Mouse (Mus musculus): ENCODE measurements around the gene Milr1. TPM values are rescaled to one million over a fixed set of nuclear protein-coding genes. Genes with fewer than 3 reads are reported as not detected.
"Not testable (repeated sequence)": the region's sequence is repeated elsewhere in the genome, so short reads cannot be mapped to it uniquely, and the experiment has no call there.

Milr1 gene
- polyA plus RNA-seq, 1 experiment from 2014 or later: 1.2 TPM

DNA sequence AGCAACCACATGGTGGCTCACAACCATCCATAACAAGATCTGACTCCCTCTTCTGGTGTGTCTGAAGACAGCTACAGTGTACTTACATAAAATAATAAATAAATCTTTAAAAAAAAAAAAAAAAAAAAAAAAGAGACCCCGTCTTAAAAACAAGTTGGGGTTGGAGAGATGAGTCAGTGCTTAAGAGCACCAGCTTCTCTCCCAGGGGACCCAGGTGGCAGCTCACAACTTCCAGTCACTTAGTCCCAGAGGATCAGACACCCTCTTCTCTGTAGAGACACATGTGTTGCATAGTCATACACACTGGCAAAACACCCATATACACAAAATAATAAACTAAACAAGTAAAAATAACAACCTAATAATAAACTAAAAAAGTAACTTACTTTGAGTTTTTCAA is 56.4 kb downstream of the Milr1 start:
- not testable (repeated sequence) for H3K27ac ChIP-seq; H3K4me3 ChIP-seq; H3K9me3 ChIP-seq (replicated peaks); H3K4me1 ChIP-seq; H3K27me3 ChIP-seq (ENCODE audit: low read depth, poor library complexity, severe bottlenecking); DNase-seq (ENCODE audit: low spot score)
- WGBS: 92% methylated on average over 1 of the region's 1 CpGs
- H3K36me3 ChIP-seq: peaks cover 84% of the 10 kb centered on the region

- no peak overlapping the region for H3K27ac ChIP-seq
- H3K36me3 ChIP-seq: peaks cover 96% of the 10 kb centered on the region
- H3K27me3 ChIP-seq (ENCODE audit: low read depth, poor library complexity, severe bottlenecking): no peaks in the 10 kb centered on the region
- H3K9me3 ChIP-seq (replicated peaks): no peaks in the 10 kb centered on the region
- H3K4me1 ChIP-seq: no peaks in the 10 kb centered on the region
- 95% methylated on average over 7 of the region's 7 CpGs for WGBS
- no peak for DNase-seq (ENCODE audit: low spot score)
- H3K4me3 ChIP-seq: no peak overlapping the region
These were observed 61.5 kb downstream of the Milr1 start for GRCm38 (mm10) chr11:106812410-106813136.

GRCm38 (mm10) chr11:106814601-106815320 is 63.7 kb downstream of the Milr1 start:
- Histone ChIP-seq H3K27me3 (ENCODE audit: low read depth, poor library complexity, severe bottlenecking) (no peaks in the 10 kb centered on the region), H3K9me3 (replicated peaks) (no peaks in the 10 kb centered on the region), H3K36me3 (peaks cover 100% of the 10 kb centered on the region), H3K4me3 (no peak overlapping the region), H3K4me1 (no peaks in the 10 kb centered on the region), H3K27ac (peak overlapping the region; percentile 14; the same call in 1 of the 2 replicates)
- DNase-seq (ENCODE audit: low spot score): no peak
- 78% methylated on average over 14 of the region's 14 CpGs for WGBS

- Histone ChIP-seq H3K36me3 (peaks cover 99% of the 10 kb centered on the region), H3K27ac (no peak overlapping the region), H3K4me1 (no peaks in the 10 kb centered on the region), H3K27me3 (ENCODE audit: low read depth, poor library complexity, severe bottlenecking) (no peaks in the 10 kb centered on the region), H3K4me3 (no peak overlapping the region), H3K9me3 (replicated peaks) (no peaks in the 10 kb centered on the region)
- no peak for DNase-seq (ENCODE audit: low spot score)
- 97% methylated on average over 2 of the region's 2 CpGs for WGBS
These were observed 64.3 kb downstream of the Milr1 start for GRCm38 (mm10) chr11:106815331-106815730.

DNA sequence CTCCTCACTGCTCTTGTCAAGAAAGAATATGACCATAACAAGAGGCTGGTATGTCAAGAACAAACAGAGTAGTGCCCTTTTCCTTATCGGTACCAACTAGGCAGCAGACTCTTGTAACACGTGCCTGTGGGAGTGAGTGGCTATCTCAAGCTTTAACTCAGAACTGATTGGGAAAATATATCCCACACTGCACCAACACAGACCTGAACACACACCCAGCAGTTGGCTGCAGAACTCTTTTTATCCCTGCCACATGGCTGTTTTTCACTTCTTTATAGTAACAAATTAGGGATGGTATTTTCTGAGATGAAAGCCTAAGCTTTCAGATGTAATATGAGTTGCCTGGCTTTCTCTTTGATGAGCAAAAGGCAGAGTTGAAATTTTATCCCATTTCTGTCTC is 64.7 kb downstream of the Milr1 start:
- no peak for DNase-seq (ENCODE audit: low spot score)
- H3K27ac ChIP-seq: no peak overlapping the region
- H3K36me3 ChIP-seq: peaks cover 99% of the 10 kb centered on the region
- no peaks in the 10 kb centered on the region for H3K27me3 ChIP-seq (ENCODE audit: low read depth, poor library complexity, severe bottlenecking)
- 94% methylated on average over 2 of the region's 2 CpGs for WGBS
- H3K4me3 ChIP-seq: no peak overlapping the region
- no peaks in the 10 kb centered on the region for H3K4me1 ChIP-seq
- no peaks in the 10 kb centered on the region for H3K9me3 ChIP-seq (replicated peaks)

GRCm38 (mm10) chr11:106816316-106816715 is 65.3 kb downstream of the Milr1 start:
- no peaks in the 10 kb centered on the region for H3K27me3 ChIP-seq (ENCODE audit: low read depth, poor library complexity, severe bottlenecking)
- WGBS: 90% methylated on average over 7 of the region's 7 CpGs
- DNase-seq (ENCODE audit: low spot score): no peak
- no peak overlapping the region for H3K4me3 ChIP-seq
- peaks cover 99% of the 10 kb centered on the region for H3K36me3 ChIP-seq
- H3K9me3 ChIP-seq (replicated peaks): no peaks in the 10 kb centered on the region
- no peaks in the 10 kb centered on the region for H3K4me1 ChIP-seq
- no peak overlapping the region for H3K27ac ChIP-seq

DNA sequence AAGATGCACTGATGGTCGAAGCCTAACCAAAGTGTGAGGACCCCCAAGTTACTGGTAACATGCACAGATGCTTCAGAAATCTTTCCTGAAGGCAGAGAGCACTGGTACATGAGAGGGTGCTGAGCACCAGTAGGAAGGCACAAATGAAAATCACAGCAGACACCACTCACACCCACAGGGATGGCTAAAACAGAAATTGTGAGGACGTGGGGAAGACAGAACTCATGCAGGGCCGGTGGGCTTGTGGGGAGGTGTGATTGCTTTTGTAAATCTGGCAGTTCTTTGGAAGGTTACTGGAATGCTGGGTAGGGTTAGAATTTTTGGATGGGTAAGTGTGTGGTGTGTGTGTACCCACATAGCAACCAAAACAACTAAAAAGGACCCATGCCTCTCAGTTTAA is 66.1 kb downstream of the Milr1 start:
- WGBS: 93% methylated on average over 3 of the region's 3 CpGs
- no peak for DNase-seq (ENCODE audit: low spot score)
- Histone ChIP-seq H3K4me1 (no peaks in the 10 kb centered on the region), H3K4me3 (no peak overlapping the region), H3K9me3 (replicated peaks) (no peaks in the 10 kb centered on the region), H3K27ac (no peak overlapping the region), H3K36me3 (peaks cover 99% of the 10 kb centered on the region), H3K27me3 (ENCODE audit: low read depth, poor library complexity, severe bottlenecking) (no peaks in the 10 kb centered on the region)

DNA sequence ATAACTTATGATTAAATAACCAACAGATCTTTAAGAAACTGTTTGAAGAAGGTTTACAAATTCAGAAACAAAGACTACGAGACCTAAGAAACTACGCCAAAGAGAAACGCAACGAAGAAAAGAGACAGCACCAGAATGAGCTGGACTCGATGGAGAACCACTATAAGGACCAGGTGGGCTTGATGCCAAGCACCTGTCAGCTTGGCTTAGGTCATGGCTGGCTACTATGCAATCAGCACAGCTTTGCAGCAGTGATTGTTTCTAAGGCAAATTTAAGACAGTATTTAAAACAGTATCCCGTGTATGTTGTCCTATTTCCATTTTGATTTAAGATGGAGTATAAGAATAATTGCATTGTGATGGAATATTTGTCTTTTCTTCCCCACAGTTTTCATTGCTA is 66.8 kb downstream of the Milr1 start:
- H3K36me3 ChIP-seq: peaks cover 99% of the 10 kb centered on the region
- no peaks in the 10 kb centered on the region for H3K4me1 ChIP-seq
- no peak overlapping the region for H3K27ac ChIP-seq
- H3K27me3 ChIP-seq (ENCODE audit: low read depth, poor library complexity, severe bottlenecking): no peaks in the 10 kb centered on the region
- no peak for DNase-seq (ENCODE audit: low spot score)
- 96% methylated on average over 6 of the region's 6 CpGs for WGBS
- no peak overlapping the region for H3K4me3 ChIP-seq
- H3K9me3 ChIP-seq (replicated peaks): no peaks in the 10 kb centered on the region

DNA sequence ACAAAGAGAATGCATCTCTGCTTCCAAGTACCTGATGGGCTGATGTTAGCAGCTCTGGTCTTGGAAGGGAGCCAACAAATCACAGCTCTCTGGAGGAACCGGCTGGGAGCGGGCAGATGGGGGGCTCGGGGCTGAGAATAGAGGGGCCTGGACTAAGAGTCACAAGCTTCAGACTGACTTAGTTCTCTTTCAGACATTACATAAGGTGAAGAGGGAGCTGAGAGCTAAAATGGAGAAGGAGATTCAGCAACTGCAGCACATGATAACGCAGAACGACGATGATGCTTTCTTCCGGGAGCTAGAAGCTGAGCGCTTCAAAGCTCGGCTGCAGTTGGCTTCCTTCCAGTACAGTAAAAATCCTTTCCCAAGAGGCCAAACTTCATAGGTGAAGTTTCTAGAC is 67.3 kb downstream of the Milr1 start:
- Histone ChIP-seq H3K4me3 (no peak overlapping the region), H3K4me1 (no peaks in the 10 kb centered on the region), H3K27me3 (ENCODE audit: low read depth, poor library complexity, severe bottlenecking) (no peaks in the 10 kb centered on the region), H3K27ac (no peak overlapping the region), H3K9me3 (replicated peaks) (no peaks in the 10 kb centered on the region), H3K36me3 (peaks cover 99% of the 10 kb centered on the region)
- DNase-seq (ENCODE audit: low spot score): no peak
- 93% methylated on average over 9 of the region's 9 CpGs for WGBS

Small RNA genes within 50 kb of the gene (microRNA-seq; reads per million reads assigned to microRNA genes)
- gene Gm25994: not detected
- 11.7 reads per million, percentile 20 among the genes with 10 or more reads in this experiment for gene Mir3064

Other genes with a start within 250 kb of the Milr1 start
- 6.9 and 7.2 TPM in 2 replicates for gene Tex2, start 137.8 kb upstream of the Milr1 start, polyA plus RNA-seq (2016; fragmentation: Nextera tagmentation; extraction: Ambion mirVana)
- 25.9 and 28.8 TPM in 2 replicates for gene Pecam1, start 598 bp upstream of the Milr1 start, polyA plus RNA-seq (2016; fragmentation: Nextera tagmentation; extraction: Ambion mirVana)
- 10.7 and 11.2 TPM in 2 replicates for gene Polg2, start 28.3 kb downstream of the Milr1 start, polyA plus RNA-seq (2016; fragmentation: Nextera tagmentation; extraction: Ambion mirVana)
- gene Ddx5, start 38.0 kb downstream of the Milr1 start, polyA plus RNA-seq (2016; fragmentation: Nextera tagmentation; extraction: Ambion mirVana): 319 and 354 TPM in 2 replicates
- 18.0 and 19.0 TPM in 2 replicates for gene Cep95, start 38.0 kb downstream of the Milr1 start, polyA plus RNA-seq (2016; fragmentation: Nextera tagmentation; extraction: Ambion mirVana)
- gene Smurf2, start 169.5 kb downstream of the Milr1 start, polyA plus RNA-seq (2016; fragmentation: Nextera tagmentation; extraction: Ambion mirVana): 14.1 TPM in 2 replicates
- gene Kpna2, start 248.3 kb downstream of the Milr1 start, polyA plus RNA-seq (2016; fragmentation: Nextera tagmentation; extraction: Ambion mirVana): 635 and 653 TPM in 2 replicates